Mouse (Mus musculus): Measurements from ENCODE around the gene Mst1r.

Mst1r gene

DNA sequence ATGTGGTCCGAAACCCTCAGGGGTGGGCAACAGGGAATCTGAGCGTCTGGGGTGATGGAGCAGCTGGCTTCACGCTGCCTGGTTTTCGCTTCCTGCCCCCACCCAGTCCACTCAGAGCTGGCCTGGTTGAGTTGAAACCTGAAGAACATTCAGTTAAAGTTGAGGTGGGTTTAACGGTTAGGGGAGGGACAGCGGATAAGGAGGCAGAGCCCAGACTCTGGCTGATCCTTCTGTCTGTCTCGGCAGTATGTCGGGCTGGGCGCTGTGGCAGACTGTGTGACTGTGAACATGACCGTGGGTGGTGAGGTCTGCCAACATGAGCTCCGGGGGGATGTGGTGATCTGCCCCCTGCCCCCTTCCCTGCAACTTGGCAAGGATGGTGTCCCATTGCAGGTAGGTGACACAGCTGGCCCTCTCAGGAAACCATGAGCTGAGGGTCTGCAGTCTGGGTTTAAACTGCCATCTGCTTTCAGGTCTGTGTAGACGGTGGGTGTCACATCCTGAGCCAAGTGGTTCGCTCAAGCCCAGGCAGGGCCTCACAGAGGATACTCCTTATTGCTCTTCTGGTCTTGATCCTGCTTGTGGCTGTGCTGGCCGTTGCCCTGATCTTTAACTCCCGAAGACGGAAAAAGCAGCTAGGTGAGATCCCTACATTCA, 8.2 kb downstream of the Mst1r start:
- DNase-seq = no peak

DNA sequence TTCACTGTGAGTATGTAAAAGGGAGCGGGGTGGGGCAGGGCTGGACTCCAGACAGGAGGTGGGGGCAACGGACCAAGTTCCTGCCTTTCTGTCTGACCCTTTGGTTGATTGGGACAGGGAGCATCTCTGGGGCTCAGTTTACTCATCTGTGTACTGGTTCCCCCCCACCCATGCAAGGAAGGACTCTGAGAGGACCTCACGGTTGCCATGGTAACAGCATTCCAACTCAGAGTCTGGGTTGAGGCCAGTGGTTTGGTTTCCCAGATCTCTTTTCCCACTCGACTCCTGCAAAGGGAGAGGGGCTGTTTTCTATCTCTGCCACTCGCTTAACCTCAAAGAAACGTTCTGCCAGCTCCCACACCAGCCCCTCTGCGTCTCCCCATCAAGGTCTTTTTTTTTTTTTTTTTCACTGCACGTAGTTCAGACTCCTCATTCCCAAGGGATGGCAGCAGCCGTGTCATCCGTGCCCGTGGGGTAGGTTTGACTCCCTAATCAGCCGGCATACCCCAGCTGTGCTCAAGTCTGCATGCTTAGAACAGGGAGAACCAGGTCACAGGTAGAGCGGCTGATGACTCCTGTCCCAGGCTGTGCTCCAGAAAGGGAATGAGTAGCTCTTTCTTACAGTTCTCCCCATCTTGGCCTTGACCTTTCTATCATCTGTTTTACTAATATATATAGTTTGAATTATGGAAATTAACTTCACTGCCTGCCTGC, 11.4 kb downstream of the Mst1r start:
- no peak for DNase-seq

DNA sequence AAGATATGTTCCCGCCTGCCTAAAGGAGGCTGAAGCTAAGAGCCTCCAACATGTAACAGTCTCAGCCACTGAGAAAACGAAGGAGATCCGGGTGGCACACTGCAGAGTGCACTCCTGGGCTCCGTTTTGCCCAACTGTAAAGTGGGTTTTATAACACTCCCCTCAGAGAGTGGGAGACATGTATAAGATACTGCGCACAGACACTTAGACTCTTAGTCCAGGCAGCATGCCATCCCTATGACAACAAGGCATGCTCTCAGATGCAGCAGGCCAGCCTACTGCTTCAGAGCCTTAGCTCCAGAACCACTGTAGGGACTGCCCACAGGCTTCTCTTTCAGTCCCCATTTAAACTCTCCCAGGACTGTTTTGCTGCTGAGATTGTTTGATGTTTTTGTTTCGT, 12.2 kb downstream of the Mst1r start:
- DNase-seq = no peak

DNA sequence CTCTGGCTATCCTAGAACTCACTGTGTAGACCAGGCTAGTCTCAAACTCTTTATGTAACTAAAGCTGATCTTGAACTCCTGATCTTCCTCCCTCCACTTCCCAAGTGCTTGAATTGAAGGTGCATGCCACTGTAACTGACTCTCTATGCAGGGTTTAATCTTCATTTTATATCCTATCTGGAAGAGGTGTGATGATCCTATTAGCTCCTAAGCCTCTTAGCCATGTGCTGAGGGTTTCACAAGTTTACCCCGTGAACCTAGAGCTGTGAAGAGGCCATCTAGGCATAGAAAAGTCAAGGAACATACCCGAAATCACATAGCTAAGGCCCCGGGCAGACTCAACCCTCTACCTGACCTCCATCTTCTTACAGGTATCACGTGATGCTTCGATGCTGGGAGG, 12.8 kb downstream of the Mst1r start:
- no peak for DNase-seq

DNA sequence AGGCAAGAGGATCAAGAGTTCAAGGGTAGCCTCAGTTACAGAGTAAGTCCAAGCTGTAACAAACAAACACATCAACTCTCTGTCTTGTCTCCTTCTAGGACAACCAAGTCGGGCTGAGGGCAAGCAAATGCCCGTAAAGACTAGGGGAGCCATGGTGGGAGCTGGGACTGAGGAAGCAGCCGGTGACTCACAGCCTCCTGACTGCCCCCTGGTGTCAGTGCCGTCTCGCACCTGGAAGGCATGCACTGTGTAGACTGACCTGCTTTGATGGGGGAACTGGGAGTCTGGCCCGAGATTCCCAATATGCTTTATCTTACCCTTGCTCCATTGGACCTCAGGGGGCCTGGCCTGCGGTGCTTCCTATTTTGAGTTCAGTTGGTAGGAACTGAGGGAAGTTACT, 16.3 kb downstream of the Mst1r start:
- peak; percentile 57 for DNase-seq

DNA sequence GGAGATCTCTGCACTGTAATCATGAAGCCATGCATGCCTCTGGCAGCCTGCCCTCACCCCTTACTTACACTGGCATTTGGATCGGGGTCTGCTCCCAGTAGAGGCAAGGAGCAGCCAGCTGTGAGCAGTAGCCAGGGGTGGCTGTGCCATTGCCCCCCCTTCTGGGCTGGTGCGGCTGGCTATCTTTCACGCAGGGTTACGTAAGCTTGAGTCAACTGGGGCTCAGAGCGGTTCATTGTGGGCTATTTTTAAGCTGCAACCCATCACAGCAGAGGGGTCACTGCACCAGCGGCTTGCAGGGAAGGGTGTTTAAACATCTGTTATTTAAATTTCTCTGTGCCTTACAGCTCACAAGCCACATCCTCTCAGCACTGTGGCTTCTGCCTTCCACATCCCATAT, 17.3 kb downstream of the Mst1r start:
- DNase-seq = no peak

DNA sequence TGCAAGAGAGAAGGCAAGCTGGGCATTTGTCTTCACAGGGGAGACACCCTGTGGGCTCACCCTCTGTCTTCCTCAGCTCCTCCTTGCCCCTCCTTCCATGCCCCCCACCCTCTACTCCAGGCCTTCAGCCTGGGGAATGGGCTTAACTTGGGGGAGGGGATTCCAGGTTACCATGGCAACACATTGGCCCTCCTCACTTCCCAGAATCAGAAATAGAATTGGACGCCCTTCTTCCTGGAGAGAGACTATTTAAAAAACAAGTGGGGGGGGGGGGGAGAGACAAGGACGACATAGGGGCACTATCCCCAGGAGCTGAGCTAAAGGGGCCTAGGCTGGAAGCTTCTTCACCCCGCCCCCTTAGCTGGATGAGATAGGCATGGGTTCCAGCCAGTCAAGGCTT, 18.6 kb downstream of the Mst1r start:
- DNase-seq = no peak

DNA sequence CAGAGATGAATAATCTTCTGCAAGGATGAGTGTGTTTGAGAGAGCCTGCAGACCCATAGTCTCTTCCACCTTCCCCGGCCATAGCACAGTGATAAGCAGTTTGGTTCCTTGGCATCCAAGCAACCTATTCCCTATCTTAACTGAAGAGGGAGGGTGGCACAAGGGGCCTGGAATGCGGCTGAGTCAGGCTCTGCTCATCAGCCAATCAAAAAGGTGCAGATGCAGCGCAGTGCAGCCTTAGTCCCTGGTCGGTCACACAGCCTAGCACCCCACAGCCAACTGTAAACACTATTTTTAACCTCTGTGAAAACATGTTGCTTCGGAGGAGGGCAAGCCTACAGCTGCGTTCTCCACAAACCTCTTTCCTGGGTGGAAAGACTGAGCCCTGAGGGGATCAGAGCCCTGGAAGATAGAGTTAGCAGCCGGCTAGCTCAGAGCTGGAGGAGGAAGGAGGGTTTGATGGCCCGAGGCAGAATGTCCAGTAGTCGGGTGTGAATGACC, 20.3 kb downstream of the Mst1r start:
- no peak for DNase-seq

DNA sequence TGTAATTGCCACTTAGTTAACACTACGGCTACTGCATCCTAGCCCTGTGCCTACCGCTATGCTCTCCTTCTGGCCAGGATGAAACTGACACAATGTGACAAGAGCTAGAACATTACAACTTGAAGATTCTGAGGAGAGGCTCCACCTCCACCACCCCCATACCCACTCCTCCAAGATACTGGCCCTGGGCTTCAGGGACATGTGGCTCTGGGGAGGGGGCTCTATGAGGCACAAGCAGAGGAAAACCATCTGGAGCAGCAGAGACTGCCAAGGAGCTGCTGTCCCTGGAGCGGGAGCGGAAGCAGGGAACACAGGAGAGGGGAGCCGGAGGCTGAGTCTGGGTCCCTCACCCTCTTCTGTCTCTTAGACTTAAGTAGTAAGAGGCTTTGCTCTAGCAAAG, 21.1 kb downstream of the Mst1r start:
- DNase-seq = no peak

DNA sequence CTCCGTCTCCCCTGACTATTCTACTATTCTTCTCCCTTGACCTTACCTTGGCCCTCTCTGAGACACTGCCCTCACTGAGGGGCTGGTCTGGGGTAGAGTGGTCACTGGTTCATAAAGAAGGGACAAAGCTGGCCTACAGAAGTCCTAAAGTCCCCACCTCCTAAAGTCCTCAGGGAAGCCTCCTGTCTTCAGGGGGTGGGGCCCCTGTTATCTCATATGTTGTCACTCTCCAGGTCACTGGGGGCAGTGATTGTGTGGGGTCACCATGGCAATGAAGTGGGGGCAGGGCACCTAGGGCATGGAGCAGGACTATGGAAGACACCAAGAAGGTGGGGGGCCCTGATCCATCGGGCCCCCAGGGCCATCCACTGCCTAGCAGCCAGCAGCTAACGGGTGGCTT, 21.5 kb downstream of the Mst1r start, which contains the start of gene Actl11:
Actl11 (plus strand) TSS at position 301 of the 400 bp plus-strand sequence.
- DNase-seq = no peak

DNA sequence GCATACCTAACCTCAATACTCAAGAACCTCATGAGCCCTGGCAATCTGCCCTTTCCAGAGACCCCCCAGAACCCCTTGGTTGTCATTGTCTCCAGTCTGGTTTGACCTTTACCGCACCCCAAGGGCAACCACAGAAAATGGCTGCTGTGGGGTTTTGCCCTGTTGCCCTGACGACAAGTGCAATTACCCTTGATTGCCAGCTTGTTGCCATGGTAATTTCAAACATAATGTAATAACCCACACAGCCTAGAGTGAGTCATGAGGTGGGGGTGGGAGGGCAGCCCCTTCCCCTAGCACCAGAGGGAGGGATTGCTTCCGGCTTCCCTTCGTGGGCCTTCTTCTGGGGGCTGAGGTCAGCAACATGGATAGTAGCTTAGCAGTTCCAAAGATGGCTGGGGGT, 25.5 kb downstream of the Mst1r start:
- no peak for DNase-seq

DNA sequence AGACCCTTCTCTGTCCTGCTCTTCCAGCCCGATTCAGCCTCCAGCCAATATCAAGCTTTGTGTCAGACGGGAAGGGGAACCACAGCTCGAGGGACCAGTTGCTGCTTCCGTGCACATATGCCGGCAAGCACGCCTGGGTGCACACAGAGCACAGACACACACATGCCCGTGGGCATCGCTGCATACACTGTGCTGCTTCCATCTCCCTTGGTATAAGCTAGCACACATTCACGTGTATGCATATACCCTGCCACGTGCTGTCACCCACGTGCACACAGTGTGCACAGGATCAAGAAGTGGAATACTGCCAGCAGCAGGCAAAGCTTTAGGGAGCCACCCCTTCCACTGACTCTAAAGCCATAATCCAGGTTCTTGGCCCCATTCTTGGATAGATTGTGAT, 27.5 kb downstream of the Mst1r start:
- no peak for DNase-seq

DNA sequence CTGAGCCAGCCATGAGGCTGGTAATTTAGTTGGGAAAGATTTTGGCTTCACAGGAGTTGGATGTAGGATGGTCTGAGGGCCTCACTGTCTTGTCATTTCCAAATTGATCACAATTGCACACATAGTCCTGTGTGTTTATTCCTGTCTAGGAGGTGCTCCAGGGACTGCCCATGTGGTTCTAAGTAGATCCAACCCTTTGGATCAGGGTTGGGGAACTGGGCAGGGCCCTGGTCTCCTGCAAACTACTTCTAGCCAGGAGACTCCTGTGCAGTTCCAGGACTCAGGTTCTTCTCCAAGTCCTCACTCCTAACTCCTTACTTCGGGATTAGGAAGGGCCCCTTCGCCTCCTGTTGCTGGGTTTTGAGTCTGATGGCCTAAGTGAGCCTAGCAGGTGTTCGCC, 28.7 kb downstream of the Mst1r start, which contains the start of gene Camkv:
Camkv (plus strand) TSS at position 301 of the 400 bp plus-strand sequence.
- DNase-seq = no peak

DNA sequence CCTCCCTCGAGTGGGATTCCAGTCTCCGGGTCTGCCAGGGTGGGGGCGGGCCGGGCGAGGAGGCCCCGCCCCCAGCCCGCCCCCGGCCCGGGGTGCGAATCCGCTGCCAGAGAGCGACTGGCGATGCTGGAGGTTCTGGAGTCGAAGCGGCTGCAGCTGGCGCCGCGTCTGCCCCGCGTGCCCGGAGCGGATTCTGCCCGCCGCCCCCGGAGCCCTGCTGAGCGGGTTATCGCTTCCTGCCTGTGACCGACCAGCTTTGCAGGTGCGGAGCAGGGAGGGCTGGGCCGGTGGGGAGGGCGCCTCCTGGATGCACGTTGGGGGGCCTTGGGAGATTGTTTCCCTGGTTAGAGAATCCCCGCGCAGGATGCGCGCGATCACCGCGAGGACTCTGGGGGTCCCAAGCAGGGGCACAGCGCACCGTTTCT, 29.1 kb downstream of the Mst1r start:
- peak; percentile 87 for DNase-seq

DNA sequence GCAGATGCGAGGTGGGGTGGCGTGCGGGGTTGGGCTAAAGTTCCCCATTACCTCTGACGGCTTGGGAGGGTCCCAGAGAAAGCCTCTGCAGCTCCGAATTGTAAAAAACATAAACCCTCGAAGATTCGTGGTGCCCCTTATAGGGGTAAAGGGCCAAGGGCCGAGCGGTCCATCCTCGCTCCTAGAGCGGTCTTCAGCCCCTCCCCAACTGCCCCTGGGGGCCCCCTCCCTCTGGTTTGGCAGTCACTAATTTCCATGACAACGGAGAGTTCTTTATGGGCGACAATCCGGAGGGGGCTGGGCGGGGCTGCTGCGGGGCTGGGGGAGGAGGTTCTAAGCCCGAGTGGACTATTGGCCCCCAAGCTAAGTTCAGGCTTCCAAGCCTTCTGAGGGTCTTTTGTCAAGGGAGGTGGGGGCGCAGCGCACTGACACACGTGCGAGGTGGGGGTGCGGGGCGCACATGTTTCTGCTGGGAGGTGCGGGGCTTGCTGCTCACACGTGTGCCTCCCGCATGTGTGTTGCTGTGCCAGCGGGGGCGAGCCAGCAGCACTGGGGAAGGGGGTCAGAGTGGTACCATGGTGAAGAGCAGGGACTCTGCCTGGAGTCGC, 29.6 kb downstream of the Mst1r start:
- DNase-seq = peak; percentile 28

DNA sequence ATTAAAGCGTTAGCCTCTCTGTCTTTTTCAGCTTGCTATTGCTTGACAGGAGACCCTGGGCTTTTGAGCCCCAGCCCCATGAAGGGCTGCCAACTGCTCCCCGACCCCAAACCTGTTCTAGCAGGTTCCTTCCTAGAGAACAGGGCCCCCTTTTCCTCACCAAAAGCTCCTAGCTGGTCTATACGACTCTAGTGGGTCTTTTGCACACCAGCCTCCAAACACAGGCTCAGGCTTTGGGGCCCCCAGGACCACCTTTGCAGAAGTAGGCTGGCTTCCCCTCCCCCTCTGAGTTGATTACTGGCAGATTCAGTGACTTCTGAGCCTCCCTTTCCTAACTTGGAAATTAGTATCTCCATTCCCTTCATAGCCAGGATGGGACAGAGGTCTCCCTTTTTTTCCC, 30.2 kb downstream of the Mst1r start:
- DNase-seq = no peak

DNA sequence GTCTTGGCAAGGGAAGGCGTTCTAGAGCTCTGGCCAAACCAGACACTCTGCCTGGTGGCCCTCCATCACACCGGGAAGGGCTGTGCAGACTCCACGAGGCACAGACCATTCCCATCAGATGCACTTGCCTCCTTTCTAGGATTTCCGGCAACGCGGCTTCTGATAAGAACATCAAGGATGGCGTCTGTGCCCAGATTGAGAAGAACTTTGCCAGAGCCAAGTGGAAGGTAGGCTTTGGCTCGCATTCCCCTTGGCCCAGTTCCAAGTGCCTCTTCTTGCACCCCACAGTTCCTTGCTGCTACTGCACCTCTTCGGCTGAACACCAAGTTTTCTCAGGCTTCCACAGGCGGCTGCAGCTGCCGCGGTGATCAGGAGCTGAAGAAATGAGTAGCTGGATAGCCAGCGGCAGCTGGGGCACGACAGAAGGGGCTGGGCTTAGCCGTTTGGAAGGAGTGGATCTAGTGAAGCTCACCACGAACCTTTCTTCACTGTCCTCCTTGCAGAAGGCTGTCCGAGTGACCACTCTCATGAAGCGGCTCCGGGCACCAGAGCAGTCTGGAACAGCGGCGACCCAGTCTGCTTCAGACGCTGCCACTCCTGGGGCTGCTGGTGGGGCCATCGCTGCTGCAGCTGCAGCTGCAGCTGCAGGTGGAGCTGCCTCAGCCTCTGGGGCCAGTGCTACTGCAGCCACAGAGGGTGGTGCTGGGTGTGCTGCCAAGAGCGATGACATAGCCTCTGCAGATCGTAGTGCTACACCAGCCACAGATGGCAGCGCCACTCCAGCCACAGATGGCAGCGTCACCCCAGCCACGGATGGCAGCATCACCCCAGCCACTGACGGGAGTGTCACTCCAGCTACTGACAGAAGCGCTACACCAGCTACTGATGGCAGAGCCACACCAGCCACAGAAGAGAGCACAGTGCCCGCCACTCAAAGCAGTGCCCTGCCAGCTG, 40.8 kb downstream of the Mst1r start:
- no peak for DNase-seq

DNA sequence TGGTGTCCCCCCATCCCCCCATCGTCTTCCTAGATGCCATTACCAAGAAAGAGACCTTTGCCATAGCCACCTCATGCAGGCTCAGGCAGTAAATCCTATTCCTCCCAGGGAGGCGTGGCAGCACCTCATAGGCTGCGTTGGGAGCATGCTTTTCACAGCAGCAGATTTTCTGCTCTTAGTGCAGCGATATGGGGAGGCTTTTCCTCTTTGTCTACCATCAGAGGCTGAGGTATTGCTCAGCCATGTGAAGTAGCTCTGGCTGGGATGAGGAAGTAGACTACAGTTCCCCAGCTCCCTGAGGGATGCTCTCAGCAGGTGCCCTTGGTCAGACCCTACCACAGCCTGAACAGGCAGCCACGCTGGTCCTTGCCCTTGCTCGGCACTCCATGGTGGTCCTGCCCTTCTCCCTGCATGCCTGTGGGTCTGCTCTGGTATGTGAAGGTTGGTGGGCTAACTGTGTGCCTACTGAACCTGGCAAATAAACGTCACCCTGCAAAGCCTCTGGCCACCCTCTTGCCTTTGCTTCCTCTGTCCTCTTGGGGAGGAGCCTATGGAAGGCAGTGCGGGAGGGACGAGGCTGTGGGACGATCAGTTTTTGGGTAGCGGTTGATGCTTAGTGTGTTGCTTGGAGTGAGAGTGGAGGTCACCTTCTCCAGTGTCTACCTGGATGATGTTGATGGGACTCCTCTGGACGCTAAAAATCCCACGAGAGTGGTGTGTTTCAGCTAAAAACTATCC, 42.7 kb downstream of the Mst1r start:
- no peak for DNase-seq

DNA sequence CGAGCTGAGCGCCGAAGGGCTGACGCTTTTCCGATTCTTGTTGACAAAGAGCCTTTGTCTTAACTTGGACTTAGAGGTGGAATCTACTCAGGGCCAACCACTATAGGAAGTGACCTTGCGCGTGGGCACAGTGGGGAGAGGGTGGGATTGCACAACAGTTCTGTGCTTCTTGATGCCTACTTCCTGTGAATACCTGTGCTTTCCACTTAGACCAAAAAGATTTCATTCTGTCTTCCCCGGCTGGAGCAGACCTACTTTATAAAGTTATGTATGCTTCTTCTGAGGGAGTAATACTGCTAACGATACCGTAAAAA, 43.2 kb downstream of the Mst1r start, which contains the start of gene Traip:
Traip (plus strand) TSS at position 215 of the 314 bp plus-strand sequence.
- no peak for DNase-seq

DNA sequence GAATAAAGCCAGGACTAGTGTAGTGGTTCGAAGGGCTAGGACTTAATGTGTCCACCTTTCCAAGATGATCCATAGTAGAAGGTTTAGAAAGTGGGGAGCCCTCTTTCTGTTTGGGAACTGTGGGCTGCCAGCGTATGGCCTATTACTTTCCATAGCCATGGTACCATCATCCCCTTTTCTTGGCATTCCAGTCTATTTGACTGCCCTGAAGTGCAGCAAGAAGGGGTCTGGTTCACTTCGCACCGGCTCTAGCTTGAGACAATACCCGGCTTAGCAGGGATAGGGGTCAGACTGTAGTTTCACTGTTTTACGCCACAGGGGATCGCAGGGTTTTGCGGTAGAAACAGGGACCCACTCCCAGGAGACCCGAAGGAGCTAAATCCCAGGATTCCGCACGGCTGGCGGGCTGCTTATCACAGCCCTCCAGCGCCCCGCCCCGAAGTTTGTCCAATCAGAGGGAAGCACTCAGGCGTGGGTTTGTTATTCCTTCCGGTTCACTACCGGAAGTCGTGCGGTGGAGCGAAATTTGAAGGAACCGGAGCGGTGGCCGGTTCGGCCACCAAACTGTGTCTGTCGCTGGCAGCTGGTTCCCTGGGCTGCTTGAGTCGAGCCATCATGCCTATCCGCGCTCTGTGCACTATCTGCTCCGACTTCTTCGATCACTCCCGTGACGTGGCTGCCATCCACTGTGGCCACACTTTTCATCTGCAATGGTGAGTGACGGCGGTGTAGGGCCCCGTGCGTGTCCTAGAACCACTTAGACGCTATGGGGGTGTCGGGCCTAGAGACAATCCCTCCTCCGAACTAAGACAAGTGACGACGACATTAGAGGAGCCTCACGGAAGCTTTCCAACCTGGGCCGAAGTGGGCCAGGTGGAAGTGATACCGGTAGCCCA, 44.0 kb downstream of the Mst1r start:
- DNase-seq = peak; percentile 87
